In genomic region chr3:51745162-51745561, GRCm38 (mm10) we compare ENCODE assay signal across 12 mouse cellular contexts.
DNase-seq lines count a peak whose midpoint lies in the region; ATAC-seq lines count a peak whose summit lies in the region.
"Had no signal": no experiment of that assay in that cellular context is flagged by ENCODE, and none has a peak within 500 bp of the region (broad histone marks: within the 10 kb centered on the region; RNA-seq: fewer than 3 reads in every experiment).

No protein-coding gene starts in this region.

- ATAC-seq in midbrain, embryonic 14.5 days (ENCODE audit: low FRiP score, low TSS enrichment): no peak
- peak; percentile 72 for ATAC-seq in common myeloid progenitor, adult 5-6 weeks (replicated peaks; ENCODE audit: low read depth, poor library complexity, severe bottlenecking)
- ATAC-seq in liver, embryonic 15.5 days (ENCODE audit: insufficient read depth): no peak

- no peak overlapping the region for H3K4me2 ChIP-seq in midbrain, embryonic 14.5 days (ENCODE audit: low read length)
- H3K4me2 ChIP-seq in liver, embryonic 15.5 days: peak overlapping the region; percentile 54
- H3K4me2 ChIP-seq: limb, embryonic 15.5 days had no signal

- 88% methylated on average over 8 of the region's 8 CpGs for WGBS in midbrain, embryonic 10.5 days
- 94% methylated on average over 8 of the region's 8 CpGs for WGBS in midbrain, embryonic 14.5 days
- WGBS in liver, embryonic 15.5 days (ENCODE audit: insufficient replicate concordance): 10% methylated on average over 8 of the region's 8 CpGs

- no peaks in the 10 kb centered on the region for H3K9me3 ChIP-seq in midbrain, embryonic 10.5 days (replicated peaks)
- no peaks in the 10 kb centered on the region for H3K9me3 ChIP-seq in midbrain, embryonic 14.5 days (ENCODE audit: control insufficient read depth, low read length)
- H3K9me3 ChIP-seq in liver, embryonic 15.5 days (replicated peaks): no peaks in the 10 kb centered on the region
- H3K9me3 ChIP-seq: limb, embryonic 15.5 days had no signal

- 0 out of 2 replicates have a peak, but pooled peaks cover 5% of the 10 kb centered on the region for H3K36me3 ChIP-seq in midbrain, embryonic 10.5 days
- no peaks in the 10 kb centered on the region for H3K36me3 ChIP-seq in midbrain, embryonic 14.5 days (ENCODE audit: control insufficient read depth, insufficient read depth, low read length)
- H3K36me3 ChIP-seq in liver, embryonic 15.5 days (replicated peaks): no peaks in the 10 kb centered on the region
- H3K36me3 ChIP-seq: limb, embryonic 15.5 days had no signal

- H3K4me1 ChIP-seq in midbrain, embryonic 10.5 days: peaks cover 38% of the 10 kb centered on the region
- peaks cover 23% of the 10 kb centered on the region for H3K4me1 ChIP-seq in midbrain, embryonic 14.5 days (ENCODE audit: control insufficient read depth, insufficient read depth, low read length)
- peaks cover 64% of the 10 kb centered on the region for H3K4me1 ChIP-seq in liver, embryonic 15.5 days (replicated peaks)

- H3K9ac ChIP-seq in midbrain, embryonic 14.5 days (replicated peaks; ENCODE audit: low read length): no peak overlapping the region
- no peak overlapping the region for H3K9ac ChIP-seq in liver, embryonic 15.5 days
- H3K9ac ChIP-seq: limb, embryonic 15.5 days had no signal

- H3K27me3 ChIP-seq in midbrain, embryonic 10.5 days (ENCODE audit: low read depth, poor library complexity, severe bottlenecking): no peaks in the 10 kb centered on the region
- H3K27me3 ChIP-seq in midbrain, embryonic 14.5 days (ENCODE audit: control insufficient read depth, insufficient read depth, low read length): no peaks in the 10 kb centered on the region
- H3K27me3 ChIP-seq in liver, embryonic 15.5 days: no peaks in the 10 kb centered on the region
- H3K27me3 ChIP-seq: limb, embryonic 15.5 days had no signal

- H3K27ac ChIP-seq in midbrain, embryonic 10.5 days (replicated peaks): 0 out of 2 replicates have a peak overlapping the region, but pooled peaks have one; percentile 14
- no peak overlapping the region for H3K27ac ChIP-seq in midbrain, embryonic 14.5 days (replicated peaks; ENCODE audit: low read depth, low read length)
- peak overlapping the region; percentile 82 for H3K27ac ChIP-seq in liver, embryonic 15.5 days (replicated peaks)
- H3K27ac ChIP-seq: limb, embryonic 15.5 days; stomach, postnatal 0 days had no signal

- no peak overlapping the region for H3K4me3 ChIP-seq in midbrain, embryonic 10.5 days
- no peak overlapping the region for H3K4me3 ChIP-seq in midbrain, embryonic 14.5 days (replicated peaks; ENCODE audit: low read depth, low read length)
- no peak overlapping the region for H3K4me3 ChIP-seq in liver, embryonic 15.5 days (replicated peaks)
- H3K4me3 ChIP-seq: limb, embryonic 15.5 days had no signal

- DNase-seq in midbrain, embryonic 10.5 days (ENCODE audit: low spot score): no peak
- no peak for DNase-seq in midbrain, embryonic 14.5 days
- DNase-seq in thymus, postnatal 4 days: peak; percentile 38
- no peak for DNase-seq in spleen, postnatal 10 days (ENCODE audit: low spot score in 2 of 2)
- no peak for DNase-seq in right cerebral cortex, postnatal 4 days
- DNase-seq: adrenal gland, postnatal 25 days; cerebellum, adult 9-11 months; right cerebral cortex, adult 18-20 months had no signal
